Mouse (Mus musculus): ENCODE measurements at regions not wholly inside any gene's neighbourhood (a gene's known extent, or its start where the extent isn't known, plus 50 kb on each side); places are given as distances from the start of the nearest gene placed in this dataset.

GRCm38 (mm10) chr9:115568693-115569334, 258.6 kb upstream of the Stt3b start:
- TF ChIP-seq CTCF (IDR thresholded peaks at IDR 0.05; ENCODE audit: borderline replicate concordance, insufficient read depth, low read length), result no peak
- TF ChIP-seq POLR2A (IDR thresholded peaks at IDR 0.05; ENCODE audit: low read depth, low read length), result no peak

All from embryonic fibroblast, embryonic 13.5 days (primary cell).